Mouse (Mus musculus) left cerebral cortex, adult 11 months (tissue): ENCODE results near the gene Gm7030.
"Not testable (repeated sequence)": the region's sequence is repeated elsewhere in the genome, so short reads cannot be mapped to it uniquely, and the experiment has no call there.

Source experiments
- DNase-seq: peaks from one replicate; pipeline ENCODE4 v3.0.0; 2022; ENCODE audit warnings: low spot score

Gene Gm7030

GRCm38 (mm10) chr17:36135421-36136231, 6.4 kb upstream of the Gm7030 start:
- DNase-seq = not testable (repeated sequence)

GRCm38 (mm10) chr17:36131516-36132265, 2.5 kb upstream of the Gm7030 start:
- DNase-seq = no peak

DNA sequence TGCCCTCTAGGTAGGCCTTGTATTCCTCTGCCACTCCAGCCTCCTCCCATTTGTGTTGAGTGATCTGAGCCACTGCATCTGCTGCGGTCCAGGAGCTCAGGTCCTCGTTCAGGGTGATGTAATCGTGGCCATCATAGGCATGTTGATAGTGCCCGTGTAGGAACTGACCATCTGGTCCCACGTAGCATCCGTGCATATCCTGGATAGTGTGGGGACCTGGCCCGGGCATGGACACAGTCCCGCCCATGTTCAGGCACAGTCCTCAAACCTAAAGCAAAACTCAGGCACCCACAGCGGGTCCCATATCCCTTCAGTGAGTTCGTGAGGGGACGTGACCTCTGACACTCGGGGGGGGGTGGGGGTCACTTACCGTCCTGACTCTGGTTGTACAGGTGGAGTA, 700 bp downstream of the Gm7030 start:
- not testable (repeated sequence) for DNase-seq

DNA sequence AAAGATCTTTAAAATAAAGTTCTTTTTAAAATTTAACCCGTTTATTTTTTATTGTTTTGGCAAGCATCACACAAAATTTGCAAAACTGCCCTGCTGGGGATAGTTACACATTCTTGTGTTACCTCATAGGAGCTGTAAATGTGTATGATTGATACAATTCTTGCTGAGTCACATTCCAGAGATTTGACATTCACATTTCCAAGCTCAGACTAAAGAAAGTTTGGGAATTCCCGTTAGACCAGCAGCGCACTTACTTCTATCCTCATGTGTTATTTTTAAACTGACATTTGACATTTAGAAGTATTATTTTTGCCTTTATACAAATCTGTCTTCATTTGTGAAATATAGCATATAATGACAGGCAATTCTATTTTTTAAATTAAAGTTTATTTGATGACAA, 5.1 kb downstream of the Gm7030 start:
- DNase-seq = not testable (repeated sequence)

- DNase-seq = peak; percentile 50
These were observed 7.7 kb downstream of the Gm7030 start, which contains the start of gene Gm19684 for GRCm38 (mm10) chr17:36121352-36122020. Gene Gm19684 (plus strand): TSS chr17:36121678.

GRCm38 (mm10) chr17:36120839-36121238, 8.4 kb downstream of the Gm7030 start:
- not testable (repeated sequence) for DNase-seq

GRCm38 (mm10) chr17:36116545-36116944, 12.7 kb downstream of the Gm7030 start:
- not testable (repeated sequence) for DNase-seq

GRCm38 (mm10) chr17:36113979-36114593, 15.1 kb downstream of the Gm7030 start:
- DNase-seq = peak; percentile 12

DNA sequence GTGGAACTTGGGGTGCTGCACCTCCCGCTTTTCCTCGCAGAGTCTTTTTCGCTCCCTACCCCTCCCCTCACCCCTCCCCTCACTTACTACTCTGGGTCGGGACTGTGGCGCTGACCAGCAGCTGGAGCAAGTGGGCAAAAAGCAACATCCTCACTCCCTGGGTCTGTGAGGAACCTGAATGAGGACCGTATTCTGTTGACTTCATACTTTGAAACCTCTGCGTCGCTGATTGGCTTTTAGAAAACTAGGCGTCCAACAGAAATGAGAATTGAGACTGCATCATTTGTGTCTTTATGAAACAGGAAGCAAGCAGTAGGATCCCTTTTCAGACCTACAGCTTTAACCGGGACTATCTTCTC, 17.7 kb downstream of the Gm7030 start:
- peak; percentile 22 for DNase-seq

DNA sequence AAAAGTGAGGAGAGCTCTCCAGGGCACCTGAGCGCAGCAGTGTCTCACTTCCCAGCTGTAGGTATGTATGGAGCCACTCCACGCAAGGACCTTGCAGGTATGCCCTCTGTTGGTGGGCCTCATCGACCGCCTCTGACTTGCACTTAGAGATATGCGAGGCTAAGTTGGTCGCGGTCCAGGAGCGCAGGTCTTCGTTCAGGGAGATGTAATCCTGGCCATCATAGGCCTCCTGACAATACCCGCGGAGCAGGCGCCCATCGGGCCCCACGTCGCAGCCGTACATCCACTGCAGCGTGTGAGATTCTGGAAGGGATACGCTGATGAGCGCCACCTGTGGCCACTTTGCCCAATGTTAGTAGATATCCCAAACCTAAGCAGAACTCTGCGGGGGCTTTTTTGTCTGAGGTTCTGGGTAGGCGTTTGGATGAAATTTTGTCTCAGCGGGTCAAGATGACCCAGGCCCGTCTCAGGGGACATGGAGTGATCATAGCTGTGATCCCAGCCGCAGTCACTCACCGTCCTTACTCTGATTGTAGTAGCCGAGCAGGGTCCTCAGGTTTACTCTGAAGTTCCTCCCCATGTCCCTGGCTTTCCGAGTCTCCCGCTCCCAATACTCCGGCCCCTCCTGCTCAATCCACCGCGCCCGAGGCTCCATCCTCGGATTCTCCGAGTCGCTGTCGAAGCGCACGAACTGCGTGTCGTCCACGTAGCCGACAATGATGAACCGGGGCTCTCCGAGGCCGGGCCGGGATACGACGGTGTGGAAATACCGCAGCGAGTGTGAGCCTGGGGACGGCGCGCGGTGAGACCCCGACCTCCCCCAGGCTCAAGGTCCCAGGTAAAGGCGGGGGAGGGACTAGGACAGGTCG, 18.4 kb downstream of the Gm7030 start:
- DNase-seq = not testable (repeated sequence)

GRCm38 (mm10) chr17:36110129-36110528, 19.1 kb downstream of the Gm7030 start:
- DNase-seq = not testable (repeated sequence)

DNA sequence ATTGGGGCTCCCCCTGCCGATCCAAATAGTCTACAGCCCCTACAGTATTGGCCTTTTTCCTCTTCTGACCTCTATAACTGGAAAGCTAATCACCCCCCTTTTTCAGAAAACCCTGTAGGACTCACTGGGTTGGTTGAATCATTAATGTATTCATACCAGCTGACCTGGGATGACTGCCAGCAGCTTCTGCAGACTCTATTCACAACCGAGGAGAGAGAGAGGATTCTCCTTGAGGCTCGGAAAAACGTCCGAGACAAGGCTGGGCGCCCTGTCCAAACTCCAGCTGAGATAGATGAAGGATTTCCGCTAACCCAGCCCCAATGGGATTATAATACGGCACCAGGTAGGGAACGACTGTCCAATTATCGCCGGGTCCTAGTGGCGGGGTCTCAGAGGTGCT, 27.1 kb downstream of the Gm7030 start:
- DNase-seq = not testable (repeated sequence)

DNA sequence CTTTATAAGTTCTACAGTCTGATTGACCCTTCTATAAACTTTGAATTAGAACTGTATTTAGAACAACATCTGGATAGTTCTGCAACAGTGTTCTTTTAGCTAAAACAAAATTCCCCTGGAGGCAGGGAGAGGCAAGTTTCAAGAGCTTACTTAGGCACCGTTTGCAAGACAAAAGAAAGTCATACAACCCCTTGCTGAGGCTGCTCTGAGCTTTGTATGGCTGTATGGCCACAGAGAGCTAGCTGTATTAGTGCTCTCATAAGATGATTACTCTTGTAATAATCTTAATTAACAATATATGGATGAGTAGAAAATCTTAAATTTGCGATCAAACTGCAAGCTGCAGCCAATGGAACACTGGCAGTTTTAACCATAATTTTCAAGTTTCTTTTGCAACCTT, 29.6 kb downstream of the Gm7030 start:
- DNase-seq = not testable (repeated sequence)

DNA sequence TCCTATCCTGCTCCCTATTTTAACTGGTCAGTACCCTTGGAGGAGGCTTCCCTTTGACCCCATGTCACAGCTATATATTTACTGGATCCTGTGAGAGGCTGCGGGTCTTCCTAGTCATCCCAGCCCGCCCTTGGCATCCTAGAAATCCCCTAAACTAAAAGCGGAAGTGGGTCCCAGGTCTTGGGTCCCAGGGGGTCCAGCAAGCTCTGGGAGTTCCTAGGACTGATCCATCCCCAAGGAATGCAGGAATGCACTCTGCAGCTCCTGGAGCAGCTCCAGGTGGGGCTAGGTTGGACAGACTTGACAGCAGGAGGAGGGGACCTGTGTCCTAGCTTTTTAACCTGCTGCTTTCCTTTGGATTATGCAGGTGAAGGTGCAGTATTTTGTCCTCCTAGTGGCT, 35.3 kb downstream of the Gm7030 start:
- DNase-seq = no peak

GRCm38 (mm10) chr17:36092520-36092919, 36.7 kb downstream of the Gm7030 start:
- DNase-seq = not testable (repeated sequence)

GRCm38 (mm10) chr17:36091933-36092332, 37.3 kb downstream of the Gm7030 start:
- DNase-seq = not testable (repeated sequence)

DNA sequence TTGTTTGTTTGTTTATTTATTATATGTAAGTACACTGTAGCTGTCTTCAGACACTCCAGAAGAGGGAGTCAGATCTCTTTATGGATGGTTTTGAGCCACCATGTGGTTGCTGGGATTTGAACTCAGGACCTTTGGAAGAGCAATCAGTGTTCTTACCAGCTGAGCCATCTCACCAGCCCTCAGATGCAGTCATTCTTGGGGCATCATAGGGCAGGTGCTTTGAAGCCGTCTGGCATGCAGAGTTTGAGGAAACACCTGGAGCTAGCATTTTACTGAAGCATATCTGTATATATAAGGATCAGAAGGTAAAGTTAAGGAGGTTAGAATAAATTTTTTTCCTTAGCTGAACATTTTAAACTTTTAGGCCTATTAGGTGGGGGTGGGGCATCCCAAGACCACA, 43.2 kb downstream of the Gm7030 start:
- not testable (repeated sequence) for DNase-seq

GRCm38 (mm10) chr17:36083870-36084451, 45.3 kb downstream of the Gm7030 start:
- no peak for DNase-seq

DNA sequence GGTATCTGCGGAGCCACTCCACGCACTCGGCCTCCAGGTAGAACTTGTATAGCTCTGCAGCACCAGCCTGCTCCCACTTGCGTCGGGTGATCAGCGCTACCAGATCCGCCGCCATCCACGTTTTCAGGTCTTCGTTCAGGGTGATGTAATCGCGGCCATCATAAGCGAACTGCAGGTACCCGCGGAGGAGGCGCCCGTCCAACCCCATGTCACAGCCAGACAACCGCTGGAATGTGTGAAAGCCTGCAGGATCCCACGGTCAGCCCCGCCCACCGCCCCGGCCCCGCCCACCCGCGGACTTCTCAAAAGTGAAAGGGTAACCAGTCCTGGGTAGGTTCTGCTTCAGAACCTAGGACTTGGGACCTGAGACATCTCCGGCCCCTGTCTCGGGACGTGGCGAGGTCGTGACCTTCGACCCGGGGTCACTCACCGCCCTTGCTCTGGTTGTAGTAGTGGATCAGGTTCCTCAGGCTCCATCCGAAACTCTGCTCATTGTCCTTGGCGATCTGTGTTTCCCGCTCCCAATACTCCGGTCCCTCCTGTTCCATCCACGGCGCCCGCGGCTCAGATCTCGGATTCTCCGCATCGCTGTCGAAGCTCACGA, 45.9 kb downstream of the Gm7030 start:
- no peak for DNase-seq

DNA sequence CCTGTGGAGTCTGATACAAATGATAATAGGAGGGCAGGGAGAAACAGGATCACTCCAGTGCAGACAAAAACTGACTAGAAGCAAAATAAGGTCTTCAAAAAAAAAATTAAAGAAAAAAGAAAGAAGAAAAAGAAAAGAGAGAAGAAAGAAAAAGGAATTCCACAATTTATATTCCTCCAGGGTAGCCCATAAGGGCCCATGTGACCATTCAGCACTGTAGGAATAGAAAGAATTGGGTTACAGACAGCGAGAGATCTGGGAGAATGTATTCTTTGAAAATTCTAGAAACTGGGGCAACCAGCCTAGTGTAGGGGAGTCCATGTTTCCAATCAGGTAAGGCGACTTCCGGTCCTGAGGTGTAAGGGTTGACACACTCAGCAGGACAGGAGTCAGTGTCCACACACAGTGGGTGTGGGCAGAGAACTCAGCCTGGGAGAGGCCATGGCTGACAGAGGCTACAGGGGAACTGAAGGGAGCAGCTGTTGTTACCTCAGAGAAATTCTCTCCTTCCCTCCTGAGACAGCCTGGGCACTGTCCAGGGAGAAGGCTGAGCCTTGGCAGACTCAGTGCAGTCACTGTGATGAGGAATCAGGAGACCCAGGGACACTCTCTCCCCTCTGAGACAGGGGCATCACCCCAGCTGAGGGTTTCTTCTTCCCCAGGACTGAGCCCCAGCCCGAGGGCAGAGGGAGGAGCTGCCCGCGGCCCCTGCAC, 46.5 kb downstream of the Gm7030 start:
- not testable (repeated sequence) for DNase-seq
